Mouse (Mus musculus): Measurements from ENCODE around the gene Zfp871.
"Not testable (repeated sequence)": the region's sequence is repeated elsewhere in the genome, so short reads cannot be mapped to it uniquely, and the experiment has no call there.

The Zfp871 gene

GRCm38 (mm10) chr17:32738406-32738805 lies 49.7 kb downstream of the Zfp871 start:
- DNase-seq (ENCODE audit: low read depth, low spot score), result no peak

DNA sequence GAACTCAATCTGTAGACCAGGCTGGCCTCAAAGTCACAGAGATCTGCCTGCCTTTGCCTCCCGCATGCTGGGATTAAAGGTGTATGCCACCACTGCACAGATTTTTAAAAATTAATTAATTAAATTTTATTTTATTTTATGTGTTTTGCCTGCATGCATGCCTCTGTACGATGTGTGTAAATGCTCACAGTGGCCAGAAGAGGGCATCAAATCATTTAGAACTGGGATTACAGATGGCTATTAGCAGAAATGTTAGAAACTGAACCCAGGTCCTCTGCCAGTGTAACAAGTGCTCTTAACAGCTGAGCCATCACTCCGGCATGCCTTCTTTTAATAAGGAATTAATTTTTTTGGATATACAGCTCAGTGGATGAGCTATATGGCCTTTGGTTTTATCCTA lies 59.1 kb downstream of the Zfp871 start:
- no peak for DNase-seq (ENCODE audit: low read depth, low spot score)

GRCm38 (mm10) chr17:32726360-32726759 lies 61.7 kb downstream of the Zfp871 start:
- DNase-seq (ENCODE audit: low read depth, low spot score), result not testable (repeated sequence)

DNA sequence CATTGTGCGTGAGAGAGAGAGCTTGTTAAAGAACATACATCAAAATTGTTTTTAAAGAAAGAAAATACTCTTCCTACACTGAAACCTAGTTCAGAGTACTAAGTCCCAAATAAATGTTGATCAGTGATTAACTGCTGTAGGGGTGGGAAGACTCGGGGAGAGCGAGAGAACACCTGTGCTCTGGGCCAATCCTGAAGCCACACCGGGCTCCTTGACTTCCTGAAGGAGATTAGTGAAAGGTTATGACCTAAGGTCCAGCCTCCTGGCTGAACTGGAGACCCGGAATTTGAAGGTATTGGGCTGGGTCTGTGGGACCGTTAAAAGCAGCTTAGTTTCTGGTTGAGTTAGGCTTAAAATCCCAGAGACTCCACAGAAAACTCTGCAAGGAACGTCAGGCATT lies 65.3 kb downstream of the Zfp871 start:
- no peak for DNase-seq (ENCODE audit: low read depth, low spot score)

GRCm38 (mm10) chr17:32722151-32722550 lies 65.9 kb downstream of the Zfp871 start:
- not testable (repeated sequence) for DNase-seq (ENCODE audit: low read depth, low spot score)

Measured in brain, adult 2 months (tissue).